Mouse (Mus musculus) midbrain, embryonic 13.5 days (tissue): ENCODE results near the gene Cdh22. TPM values are rescaled to one million over a fixed set of nuclear protein-coding genes. Genes with fewer than 3 reads are reported as not detected.

ENCODE experiments used
- ATAC-seq: fragments of 200-750 bp; cut with Nextera tagmentation; 2 replicates; pipeline ENCODE4 v1.8.0; 2017; ENCODE audit warnings: mild to moderate bottlenecking, moderate TSS enrichment, moderate library complexity
- H3K27ac ChIP-seq: fragments of 300-500 bp; sonication (generic); 2 replicates; pipeline ENCODE4 v1.5.1; 2015; ENCODE audit warnings: inconsistent platforms, mild to moderate bottlenecking, moderate library complexity
- H3K27me3 ChIP-seq: fragments of 300-500 bp; sonication (generic); 2 replicates; pipeline ENCODE4 v1.6.1; 2015; ENCODE audit warnings: mild to moderate bottlenecking, inconsistent platforms
- H3K36me3 ChIP-seq: fragments of 300-500 bp; sonication (generic); 2 replicates; pipeline ENCODE4 v1.6.1; 2015; ENCODE audit warnings: mild to moderate bottlenecking, inconsistent platforms
- H3K4me1 ChIP-seq: fragments of 300-500 bp; sonication (generic); replicated peaks from 2 replicates; pipeline ENCODE4 v1.6.1; 2015; ENCODE audit warnings: inconsistent platforms
- H3K4me2 ChIP-seq: fragments of 300-500 bp; sonication (generic); replicated peaks from 2 replicates; pipeline ENCODE4 v1.6.1; 2015; ENCODE audit warnings: moderate library complexity, mild to moderate bottlenecking, inconsistent platforms
- H3K4me3 ChIP-seq: fragments of 300-500 bp; sonication (generic); replicated peaks from 2 replicates; pipeline ENCODE4 v1.5.1; 2015; ENCODE audit warnings: mild to moderate bottlenecking, inconsistent platforms
- H3K9ac ChIP-seq: fragments of 300-500 bp; sonication (generic); replicated peaks from 2 replicates; pipeline ENCODE4 v1.6.1; 2015; ENCODE audit warnings: mild to moderate bottlenecking, inconsistent platforms
- H3K9me3 ChIP-seq: fragments of 300-500 bp; sonication (generic); 2 replicates; pipeline ENCODE4 v1.6.1; 2016; ENCODE audit warnings: mild to moderate bottlenecking, inconsistent platforms
- WGBS: fragments of 180-500 bp; shearing (Covaris S2); methylation state at CpG from one replicate; pipeline ENCODE4 v1.1.7; 2015; 5-methylcytosine and 5-hydroxymethylcytosine counted together
- polyA plus RNA-seq: library from polyadenylated mRNA; unstranded; fragments of >200 nt; fragmentation: Nextera tagmentation; extraction: Ambion mirVana; gene quantifications from 2 replicates; pipeline ENCODE4 v1.2.1, GENCODE M21; 2015

Gene Cdh22
- polyA plus RNA-seq, 1 experiment from 2014 or later: 15.7 TPM

- Histone ChIP-seq H3K4me2 (no peak overlapping the region), H3K9ac (no peak overlapping the region), H3K4me1 (peaks cover 52% of the 10 kb centered on the region), H3K27me3 (peaks cover 57% of the 10 kb centered on the region), H3K27ac (no peak overlapping the region), H3K4me3 (no peak overlapping the region), H3K9me3 (no peaks in the 10 kb centered on the region), H3K36me3 (no peaks in the 10 kb centered on the region)
- ATAC-seq: no peak
- 55% methylated on average over 11 of the region's 11 CpGs for WGBS
Observed at GRCm38 (mm10) chr2:165074081-165074884, 160.4 kb downstream of the Cdh22 start.

DNA sequence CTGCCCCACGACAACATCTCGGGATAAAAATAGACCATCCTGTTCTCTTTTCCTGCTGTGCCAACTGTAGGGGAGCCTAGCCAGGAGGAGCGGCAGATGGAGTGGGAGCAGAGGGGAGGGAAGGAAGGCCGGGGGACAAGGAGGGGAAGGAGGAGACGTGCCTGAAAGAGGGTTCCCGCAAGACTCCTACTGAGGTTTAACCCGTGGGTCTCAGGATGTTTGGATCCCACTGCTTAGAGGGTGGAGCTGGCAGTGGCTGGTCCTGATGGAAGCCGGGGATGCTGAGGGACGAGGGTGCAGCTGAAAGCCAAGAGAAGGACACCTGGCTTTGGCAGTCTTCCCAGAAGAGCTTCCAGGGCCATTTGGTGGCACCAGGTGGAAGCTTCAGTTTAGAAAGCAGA lies 161.3 kb downstream of the Cdh22 start:
- H3K36me3 ChIP-seq: no peaks in the 10 kb centered on the region
- H3K4me2 ChIP-seq: no peak overlapping the region
- H3K4me1 ChIP-seq: peaks cover 43% of the 10 kb centered on the region
- peaks cover 51% of the 10 kb centered on the region for H3K27me3 ChIP-seq
- no peak overlapping the region for H3K27ac ChIP-seq
- no peak overlapping the region for H3K4me3 ChIP-seq
- no peak overlapping the region for H3K9ac ChIP-seq
- no peak for ATAC-seq
- H3K9me3 ChIP-seq: no peaks in the 10 kb centered on the region
- WGBS: 27% methylated on average over 9 of the region's 9 CpGs

DNA sequence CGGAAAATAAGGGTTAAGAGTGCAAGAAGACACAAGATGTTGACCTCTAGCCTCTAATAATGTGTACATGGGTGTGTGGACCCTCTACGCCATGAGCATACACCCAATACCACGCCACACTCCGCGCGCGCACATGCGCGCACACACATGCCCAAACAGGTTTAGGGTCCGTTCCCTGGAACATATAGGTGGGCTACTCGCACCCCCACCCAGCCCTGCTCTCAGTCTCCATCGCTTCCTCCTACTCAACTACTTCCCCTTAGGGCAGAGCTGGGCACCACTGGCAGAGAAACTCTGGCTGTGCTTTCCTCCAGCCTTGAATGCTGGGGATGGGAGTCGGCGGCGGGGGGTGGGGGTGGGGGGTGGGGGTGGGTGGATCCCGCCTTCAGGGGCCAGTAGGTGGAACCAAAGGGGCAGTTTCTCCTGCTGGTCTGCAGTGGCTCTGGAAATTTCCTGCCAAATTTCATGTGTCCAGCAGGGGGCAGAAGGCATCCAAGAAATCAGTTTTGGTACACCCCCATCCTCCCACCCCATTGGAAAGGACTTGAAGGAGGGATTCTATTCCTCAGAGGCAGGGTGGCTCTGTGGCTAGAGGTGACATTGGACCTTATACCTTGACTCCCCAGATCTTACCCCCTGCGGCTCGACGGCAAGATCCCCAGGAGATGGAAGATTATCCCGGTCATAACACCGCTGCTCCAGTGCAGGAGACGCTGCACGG lies 164.4 kb downstream of the Cdh22 start:
- H3K9ac ChIP-seq: peak overlapping the region; percentile 20; the same call in 1 of the 2 replicates
- H3K36me3 ChIP-seq: no peaks in the 10 kb centered on the region
- 22% methylated on average over 21 of the region's 23 CpGs for WGBS
- H3K4me3 ChIP-seq: no peak overlapping the region
- peak overlapping the region; percentile 32 for H3K4me2 ChIP-seq
- H3K4me1 ChIP-seq: peaks cover 21% of the 10 kb centered on the region
- H3K27ac ChIP-seq: no peak overlapping the region
- peak; percentile 51; the same call in 1 of the 2 replicates for ATAC-seq
- H3K27me3 ChIP-seq: peaks cover 40% of the 10 kb centered on the region
- no peaks in the 10 kb centered on the region for H3K9me3 ChIP-seq

GRCm38 (mm10) chr2:165068806-165069205 lies 165.8 kb downstream of the Cdh22 start:
- ATAC-seq: no peak
- H3K4me3 ChIP-seq: no peak overlapping the region
- H3K27me3 ChIP-seq: peaks cover 33% of the 10 kb centered on the region
- H3K9me3 ChIP-seq: no peaks in the 10 kb centered on the region
- no peak overlapping the region for H3K9ac ChIP-seq
- peaks cover 21% of the 10 kb centered on the region for H3K4me1 ChIP-seq
- H3K36me3 ChIP-seq: no peaks in the 10 kb centered on the region
- WGBS: 82% methylated on average over 2 of the region's 2 CpGs
- no peak overlapping the region for H3K27ac ChIP-seq
- H3K4me2 ChIP-seq: no peak overlapping the region

- Histone ChIP-seq H3K4me1 (0 out of 2 replicates have a peak, but pooled peaks cover 5% of the 10 kb centered on the region), H3K36me3 (no peaks in the 10 kb centered on the region), H3K9me3 (no peaks in the 10 kb centered on the region), H3K9ac (no peak overlapping the region), H3K4me3 (no peak overlapping the region), H3K4me2 (no peak overlapping the region), H3K27ac (no peak overlapping the region), H3K27me3 (peaks cover 2% of the 10 kb centered on the region; the same call in 1 of the 2 replicates)
- 0 out of 2 replicates have a peak, but pooled peaks have one; percentile 24 for ATAC-seq
- WGBS: 66% methylated on average over 7 of the region's 7 CpGs
Observed at GRCm38 (mm10) chr2:165064489-165064888, 170.2 kb downstream of the Cdh22 start.

- no peak overlapping the region for H3K4me2 ChIP-seq
- H3K27me3 ChIP-seq: peaks cover 2% of the 10 kb centered on the region; the same call in 1 of the 2 replicates
- peaks cover 10% of the 10 kb centered on the region; the same call in 1 of the 2 replicates for H3K4me1 ChIP-seq
- H3K36me3 ChIP-seq: no peaks in the 10 kb centered on the region
- no peak for ATAC-seq
- H3K9ac ChIP-seq: no peak overlapping the region
- no peaks in the 10 kb centered on the region for H3K9me3 ChIP-seq
- H3K4me3 ChIP-seq: no peak overlapping the region
- 87% methylated on average over 16 of the region's 16 CpGs for WGBS
- H3K27ac ChIP-seq: no peak overlapping the region
Observed at GRCm38 (mm10) chr2:165061638-165062433, 172.8 kb downstream of the Cdh22 start.

Other genes with a start within 250 kb of the Cdh22 start
- gene Ncoa5, start 200.0 kb downstream of the Cdh22 start, polyA plus RNA-seq: 132 and 137 TPM in 2 replicates
- gene Cd40, start 179.2 kb downstream of the Cdh22 start, polyA plus RNA-seq: 7.6 and 8.6 TPM in 2 replicates
- not detected in 2 replicates for gene 1700025C18Rik, start 144.1 kb downstream of the Cdh22 start, polyA plus RNA-seq
- 69.6 and 73.8 TPM in 2 replicates for gene Slc35c2, start 53.0 kb upstream of the Cdh22 start, polyA plus RNA-seq
- 91.6 and 98.6 TPM in 2 replicates for gene Elmo2, start 91.6 kb upstream of the Cdh22 start, polyA plus RNA-seq
- 10.4 and 10.5 TPM in 2 replicates for gene Zfp663, start 133.9 kb upstream of the Cdh22 start, polyA plus RNA-seq
- 14.1 and 14.5 TPM in 2 replicates for gene Zfp334, start 153.4 kb upstream of the Cdh22 start, polyA plus RNA-seq
- not detected in 2 replicates for gene Ocstamp, start 165.6 kb upstream of the Cdh22 start, polyA plus RNA-seq
- gene Slc13a3, start 238.4 kb upstream of the Cdh22 start, polyA plus RNA-seq: 3.4 TPM in 2 replicates